Mouse (Mus musculus) embryonic facial prominence, embryonic 11.5 days (tissue): ENCODE data around the gene Rps6ka4. TPM values are rescaled to one million over a fixed set of nuclear protein-coding genes. Genes with fewer than 3 reads are reported as not detected.

Experiments used
- ATAC-seq: fragments of 200-750 bp; cut with Nextera tagmentation; replicated peaks from 2 replicates; pipeline ENCODE4 v1.8.0; 2017; ENCODE audit warnings: low read depth; ENCODE audit not compliant: insufficient number of reproducible peaks, low FRiP score, low TSS enrichment
- DNase-seq: peaks from one replicate; pipeline ENCODE4 v3.0.0-alpha.2; 2015; ENCODE audit warnings: low spot score
- H3K27ac ChIP-seq: fragments of 300-500 bp; sonication (generic); replicated peaks from 2 replicates; pipeline ENCODE4 v1.5.1; 2014; ENCODE audit warnings: mild to moderate bottlenecking, low read depth, low read length, control low read depth
- H3K27me3 ChIP-seq: fragments of 300-500 bp; sonication (generic); 2 replicates; pipeline ENCODE4 v1.6.1; 2014; ENCODE audit warnings: mild to moderate bottlenecking, low read length, moderate library complexity, mixed read lengths; ENCODE audit not compliant: control insufficient read depth, insufficient read depth
- H3K36me3 ChIP-seq: fragments of 300-500 bp; sonication (generic); replicated peaks from 2 replicates; pipeline ENCODE4 v1.6.1; 2014; ENCODE audit warnings: low read depth, mild to moderate bottlenecking, low read length, moderate library complexity, mixed read lengths; ENCODE audit not compliant: control insufficient read depth, insufficient read depth
- H3K4me1 ChIP-seq: fragments of 300-500 bp; sonication (generic); 2 replicates; pipeline ENCODE4 v1.6.1; 2014; ENCODE audit warnings: low read length, mixed read lengths; ENCODE audit not compliant: control insufficient read depth, insufficient read depth
- H3K4me2 ChIP-seq: fragments of 300-500 bp; sonication (generic); 2 replicates; pipeline ENCODE4 v1.6.1; 2014; ENCODE audit warnings: low read depth, mild to moderate bottlenecking, control low read depth, low read length, moderate library complexity
- H3K4me3 ChIP-seq: fragments of 300-500 bp; sonication (generic); 2 replicates; pipeline ENCODE4 v1.5.1; 2014; ENCODE audit warnings: low read depth, low read length, control low read depth
- H3K9ac ChIP-seq: fragments of 300-500 bp; sonication (generic); replicated peaks from 2 replicates; pipeline ENCODE4 v1.6.1; 2014; ENCODE audit warnings: mild to moderate bottlenecking, control low read depth, low read length
- H3K9me3 ChIP-seq: fragments of 300-500 bp; sonication (generic); replicated peaks from 2 replicates; pipeline ENCODE4 v1.6.1; 2016; ENCODE audit warnings: mild to moderate bottlenecking, low read length, inconsistent platforms, mixed read lengths; ENCODE audit not compliant: control insufficient read depth
- WGBS: fragments of 180-500 bp; shearing (Covaris S2); extraction: QIAGEN DNeasy Blood & Tissue Kit; methylation state at CpG from one replicate; pipeline ENCODE4 v1.1.7; 2014; 5-methylcytosine and 5-hydroxymethylcytosine counted together
- polyA plus RNA-seq: library from polyadenylated mRNA; unstranded; fragments of >200 nt; fragmentation: Nextera tagmentation; extraction: Ambion mirVana; gene quantifications from 2 replicates; pipeline ENCODE4 v1.2.1, GENCODE M21; 2014

Gene Rps6ka4
- polyA plus RNA-seq, 1 experiment from 2014 or later: 5.9 TPM

DNA sequence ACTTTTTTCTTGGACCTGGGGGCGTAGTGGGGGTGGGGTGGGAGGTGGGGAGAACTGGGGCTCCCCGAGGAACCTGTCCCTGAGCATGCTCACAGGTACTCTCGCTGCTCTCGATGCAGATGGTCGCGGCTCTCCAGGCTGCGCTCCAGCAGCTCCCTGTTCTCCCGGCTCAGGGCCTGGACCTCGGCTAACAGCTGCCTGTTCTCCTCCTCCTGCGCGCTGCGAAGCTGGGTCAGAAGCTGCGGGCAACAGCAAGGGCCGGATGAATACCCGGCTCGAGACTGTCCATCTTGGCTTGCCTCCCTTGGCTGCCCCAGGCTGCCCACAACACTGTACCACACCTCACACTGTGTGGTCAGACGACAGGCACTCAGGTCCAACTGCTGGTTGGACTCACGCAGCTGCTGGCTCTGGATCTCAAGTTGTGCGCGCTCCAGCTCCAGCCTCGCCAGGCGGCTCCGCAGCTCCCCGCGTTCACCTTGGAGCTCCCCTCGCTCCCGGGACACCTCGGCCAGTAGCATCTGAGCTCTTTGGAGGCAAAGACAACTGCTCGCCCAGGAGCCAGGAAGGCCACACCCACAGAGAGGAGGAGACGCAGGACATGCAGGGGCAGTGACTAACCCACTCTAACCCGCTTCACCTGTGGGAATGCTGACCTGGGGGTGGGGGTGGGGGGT lies 7.5 kb upstream of the Rps6ka4 start:
- peak; percentile 21 for DNase-seq

DNA sequence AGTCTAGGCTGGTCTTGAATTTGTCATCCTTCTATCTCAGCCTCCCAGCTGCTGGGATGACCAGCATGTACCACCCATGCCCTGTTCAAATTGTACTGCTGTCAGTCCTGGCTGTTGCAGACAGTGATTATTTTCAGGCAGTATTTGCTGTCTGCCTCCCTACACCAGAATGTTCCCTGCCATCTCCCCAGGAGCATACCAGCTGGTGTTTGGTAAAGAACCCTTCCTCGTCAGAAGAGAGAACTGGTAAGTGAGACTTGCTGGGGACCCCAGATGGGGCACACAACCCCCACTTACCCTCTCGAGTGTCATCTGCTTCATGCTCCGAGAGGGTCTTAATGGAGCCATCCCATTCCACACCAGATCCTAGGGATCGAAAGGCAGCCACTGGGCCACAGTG lies 5.6 kb upstream of the Rps6ka4 start:
- Histone ChIP-seq H3K9ac (no peak overlapping the region), H3K4me3 (no peak overlapping the region), H3K4me2 (no peak overlapping the region), H3K36me3 (no peaks in the 10 kb centered on the region), H3K27me3 (peaks cover 40% of the 10 kb centered on the region), H3K4me1 (no peaks in the 10 kb centered on the region; the same call in 1 of the 2 replicates), H3K9me3 (no peaks in the 10 kb centered on the region), H3K27ac (no peak overlapping the region)
- ATAC-seq (no peak), DNase-seq (no peak)
- WGBS: 74% methylated on average over 4 of the region's 4 CpGs

More for the DNA sequence above, 7.5 kb upstream of the Rps6ka4 start:
- ATAC-seq: no peak
- peaks cover 37% of the 10 kb centered on the region for H3K27me3 ChIP-seq
- peak overlapping the region; percentile 22 for H3K4me3 ChIP-seq
- WGBS: 3% methylated on average over 31 of the region's 31 CpGs
- no peak overlapping the region for H3K27ac ChIP-seq
- no peaks in the 10 kb centered on the region; the same call in 1 of the 2 replicates for H3K4me1 ChIP-seq
- H3K9me3 ChIP-seq: no peaks in the 10 kb centered on the region
- peak overlapping the region; percentile 18; the same call in 1 of the 2 replicates for H3K9ac ChIP-seq
- H3K4me2 ChIP-seq: peak overlapping the region; percentile 40
- no peaks in the 10 kb centered on the region for H3K36me3 ChIP-seq

DNA sequence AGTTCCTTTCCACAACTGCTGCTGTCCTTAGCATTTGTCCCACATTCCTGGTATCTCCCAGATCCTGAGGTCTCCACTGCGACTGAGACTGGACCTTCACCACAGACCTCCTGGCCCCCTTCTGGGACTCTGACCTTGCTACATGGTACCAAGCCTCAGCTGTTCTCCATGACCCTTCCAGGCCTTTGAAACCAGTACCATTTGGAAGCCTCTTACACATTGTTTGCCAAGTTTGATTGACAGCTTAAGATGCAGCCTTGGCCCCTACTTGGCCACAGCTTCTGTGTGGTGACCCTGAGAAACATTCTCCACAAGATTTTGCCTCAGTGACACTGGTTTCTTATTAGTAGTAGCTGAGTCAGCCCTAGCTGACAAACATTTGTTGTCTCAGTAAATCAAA lies 1.9 kb upstream of the Rps6ka4 start:
- WGBS: 69% methylated on average over 1 of the region's 1 CpGs

DNA sequence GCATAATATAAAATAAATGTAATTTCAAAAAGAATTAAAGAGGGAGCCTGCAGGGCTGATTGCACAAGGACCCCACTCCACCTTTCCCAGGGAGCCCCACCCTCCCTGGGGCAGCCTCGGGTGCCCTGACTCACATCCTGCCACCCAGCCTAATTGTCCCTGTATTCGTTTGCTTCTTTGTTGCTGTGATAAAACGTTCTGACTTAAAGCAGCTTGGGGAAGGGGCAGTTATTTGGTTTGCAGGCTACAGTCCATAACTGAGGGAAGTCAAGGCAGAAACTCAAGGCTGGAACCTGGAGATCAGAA lies 809 bp upstream of the Rps6ka4 start:
- Histone ChIP-seq H3K36me3 (no peaks in the 10 kb centered on the region), H3K4me2 (no peak overlapping the region), H3K9me3 (no peaks in the 10 kb centered on the region), H3K4me3 (no peak overlapping the region), H3K4me1 (no peaks in the 10 kb centered on the region; the same call in 1 of the 2 replicates), H3K9ac (no peak overlapping the region), H3K27me3 (peaks cover 25% of the 10 kb centered on the region), H3K27ac (no peak overlapping the region)
- DNase-seq: no peak
- no peak for ATAC-seq
- WGBS: 23% methylated on average over 3 of the region's 3 CpGs

More for the DNA sequence above, 1.9 kb upstream of the Rps6ka4 start:
- DNase-seq: no peak
- no peak for ATAC-seq
- Histone ChIP-seq H3K9me3 (no peaks in the 10 kb centered on the region), H3K9ac (no peak overlapping the region), H3K4me1 (no peaks in the 10 kb centered on the region; the same call in 1 of the 2 replicates), H3K4me2 (no peak overlapping the region), H3K27ac (no peak overlapping the region), H3K27me3 (peaks cover 34% of the 10 kb centered on the region), H3K36me3 (no peaks in the 10 kb centered on the region), H3K4me3 (no peak overlapping the region)

DNA sequence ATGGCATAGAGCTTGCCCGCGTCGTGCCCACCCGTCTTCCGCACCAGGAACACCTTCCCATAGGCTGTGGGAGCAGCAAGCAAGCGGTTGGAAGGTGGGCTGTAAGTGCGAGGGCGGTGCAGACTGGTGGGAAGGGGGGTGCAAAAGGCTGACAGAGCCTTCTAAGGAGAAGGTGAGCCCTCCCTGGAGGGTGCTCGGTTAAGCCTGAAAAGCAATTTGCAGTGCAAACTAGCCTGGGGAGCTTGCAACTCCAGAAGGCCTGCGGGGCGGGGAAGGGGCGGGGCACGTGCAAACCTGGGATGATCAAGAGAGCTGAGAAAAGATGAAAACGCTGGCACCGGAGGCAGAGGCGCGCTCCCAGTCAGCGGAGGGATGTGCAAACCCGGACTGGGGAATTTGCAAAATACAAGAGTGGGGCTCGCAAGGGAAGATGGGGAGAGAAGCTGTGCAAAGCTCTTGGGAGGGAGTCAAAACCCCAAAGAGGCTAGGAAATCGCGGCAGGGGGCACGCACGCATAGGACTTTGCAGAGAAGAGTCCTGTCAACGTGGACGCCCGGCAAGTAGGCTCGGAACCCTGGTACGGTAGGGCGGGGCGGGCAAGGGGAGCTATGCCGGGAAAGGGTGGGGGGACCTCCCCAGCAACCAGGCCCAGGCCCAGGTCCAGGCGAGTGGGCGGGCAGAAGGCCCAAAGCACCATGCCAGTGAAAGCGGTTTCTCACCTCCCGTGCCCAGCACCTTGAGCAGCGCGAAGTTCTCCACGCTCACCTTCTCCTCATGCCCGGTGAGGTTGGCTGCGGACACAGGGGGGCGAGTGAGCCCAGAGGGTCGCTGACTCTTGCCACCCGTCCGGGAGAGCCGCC lies 591 bp downstream of the Rps6ka4 start:
- ATAC-seq (peak; percentile 45), DNase-seq (peak; percentile 61)
- Histone ChIP-seq H3K4me3 (peak overlapping the region; percentile 46), H3K27me3 (peaks cover 23% of the 10 kb centered on the region), H3K4me1 (no peaks in the 10 kb centered on the region; the same call in 1 of the 2 replicates), H3K27ac (no peak overlapping the region), H3K36me3 (no peaks in the 10 kb centered on the region), H3K9me3 (no peaks in the 10 kb centered on the region), H3K9ac (peak overlapping the region; percentile 70), H3K4me2 (peak overlapping the region; percentile 94)
- WGBS: under 1% methylated on average over 44 of the region's 46 CpGs

DNA sequence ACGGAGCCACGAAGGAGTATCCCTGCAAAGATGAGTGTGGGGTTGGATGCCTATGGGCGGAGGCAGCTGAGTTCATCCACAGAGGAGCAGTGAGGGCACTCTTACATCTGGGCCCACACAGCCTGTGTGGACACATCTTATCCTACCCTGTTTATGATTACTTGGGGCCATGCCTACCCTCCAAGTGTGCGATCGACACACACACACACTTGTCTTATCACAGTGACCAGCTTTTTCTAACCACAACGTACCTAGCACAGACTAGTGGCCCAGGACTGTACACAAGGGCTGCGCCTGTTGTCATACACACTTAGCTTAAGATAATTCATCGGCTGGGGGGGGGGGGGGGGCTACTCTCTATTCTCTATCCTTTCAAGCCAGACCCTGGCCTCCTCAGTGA lies 8.1 kb downstream of the Rps6ka4 start:
- Histone ChIP-seq H3K36me3 (no peaks in the 10 kb centered on the region), H3K27me3 (peaks cover 41% of the 10 kb centered on the region), H3K4me1 (peaks cover 13% of the 10 kb centered on the region), H3K27ac (no peak overlapping the region), H3K9ac (no peak overlapping the region), H3K9me3 (no peaks in the 10 kb centered on the region), H3K4me2 (no peak overlapping the region), H3K4me3 (no peak overlapping the region)
- 0 out of 2 replicates have a peak, but pooled peaks have one; percentile 8 for ATAC-seq
- DNase-seq: no peak
- WGBS: 88% methylated on average over 8 of the region's 8 CpGs

DNA sequence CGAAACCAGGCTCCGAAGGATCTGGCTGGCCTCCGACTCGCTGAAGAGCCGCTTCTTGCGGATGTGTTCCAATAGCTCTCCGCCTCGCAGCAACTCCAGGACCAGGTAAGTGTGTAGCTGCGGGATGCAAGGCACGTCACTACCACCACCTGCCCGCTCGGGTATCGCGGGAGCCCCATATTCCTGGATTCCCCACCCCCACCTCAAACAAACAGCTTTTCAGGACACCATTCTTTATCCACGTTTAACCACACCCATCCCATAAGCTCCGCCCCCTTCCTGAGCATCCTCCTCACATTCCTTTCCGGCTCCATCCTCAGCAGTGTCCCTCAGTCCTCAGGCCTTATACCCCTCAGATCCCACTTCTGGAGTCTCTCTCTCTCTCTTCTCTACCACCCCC lies 9.1 kb downstream of the Rps6ka4 start:
- Histone ChIP-seq H3K27ac (no peak overlapping the region), H3K4me2 (peak overlapping the region; percentile 62), H3K4me1 (peaks cover 13% of the 10 kb centered on the region), H3K9me3 (no peaks in the 10 kb centered on the region), H3K9ac (peak overlapping the region; percentile 32), H3K36me3 (no peaks in the 10 kb centered on the region), H3K4me3 (peak overlapping the region; percentile 29), H3K27me3 (peaks cover 41% of the 10 kb centered on the region)
- ATAC-seq (no peak), DNase-seq (peak; percentile 27)
- 3% methylated on average over 17 of the region's 17 CpGs for WGBS
